Mouse (Mus musculus) forebrain, embryonic 11.5 days (tissue): ENCODE results near the gene Palb2. TPM values are rescaled to one million over a fixed set of nuclear protein-coding genes. Genes with fewer than 3 reads are reported as not detected.

Source experiments
- ATAC-seq: fragments of 200-750 bp; cut with Nextera tagmentation; replicated peaks from 2 replicates; pipeline ENCODE4 v1.8.0; 2017; ENCODE audit warnings: moderate TSS enrichment; ENCODE audit not compliant: low FRiP score
- DNase-seq: peaks from one replicate; pipeline ENCODE4 v3.0.0-alpha.2; 2017; ENCODE audit warnings: low spot score
- H3K27ac ChIP-seq: fragments of 300-500 bp; sonication (generic); 2 replicates; pipeline ENCODE4 v1.5.1; 2014; ENCODE audit warnings: low read depth, low read length
- H3K27me3 ChIP-seq: fragments of 300-500 bp; sonication (generic); 2 replicates; pipeline ENCODE4 v1.6.1; 2014; ENCODE audit warnings: mild to moderate bottlenecking, low read length, mixed read lengths; ENCODE audit not compliant: control insufficient read depth, insufficient read depth
- H3K36me3 ChIP-seq: fragments of 300-500 bp; sonication (generic); 2 replicates; pipeline ENCODE4 v1.6.1; 2014; ENCODE audit warnings: mild to moderate bottlenecking, low read length, moderate library complexity, mixed read lengths; ENCODE audit not compliant: control insufficient read depth, insufficient read depth
- H3K4me1 ChIP-seq: fragments of 300-500 bp; sonication (generic); replicated peaks from 2 replicates; pipeline ENCODE4 v1.6.1; 2014; ENCODE audit warnings: low read length, mixed read lengths; ENCODE audit not compliant: control insufficient read depth, insufficient read depth
- H3K4me2 ChIP-seq: fragments of 300-500 bp; sonication (generic); 2 replicates; pipeline ENCODE4 v1.6.1; 2014; ENCODE audit warnings: low read depth, mild to moderate bottlenecking, low read length, moderate library complexity, mixed read lengths; ENCODE audit not compliant: severe bottlenecking
- H3K4me3 ChIP-seq: fragments of 300-500 bp; sonication (generic); 2 replicates; pipeline ENCODE4 v1.5.1; 2014; ENCODE audit warnings: low read depth, low read length
- H3K9ac ChIP-seq: fragments of 300-500 bp; sonication (generic); 2 replicates; pipeline ENCODE4 v1.6.1; 2014; ENCODE audit warnings: low read length
- H3K9me3 ChIP-seq: fragments of 300-500 bp; sonication (generic); 2 replicates; pipeline ENCODE4 v1.6.1; 2016; ENCODE audit warnings: low read length, mixed read lengths; ENCODE audit not compliant: control insufficient read depth
- WGBS: fragments of 180-500 bp; shearing (Covaris S2); extraction: QIAGEN DNeasy Blood & Tissue Kit; methylation state at CpG from one replicate; pipeline ENCODE4 v1.1.7; 2014; 5-methylcytosine and 5-hydroxymethylcytosine counted together
- polyA plus RNA-seq: library from polyadenylated mRNA; unstranded; fragments of >200 nt; fragmentation: Nextera tagmentation; extraction: Ambion mirVana; gene quantifications from 2 replicates; pipeline ENCODE4 v1.2.1, GENCODE M21; 2014

The Palb2 gene
- polyA plus RNA-seq, 1 experiment from 2014 or later, result 27.0 TPM

- WGBS, result 86% methylated on average over 1 of the region's 1 CpGs
- no peak for ATAC-seq
These were observed 67.1 kb downstream of the Palb2 start for GRCm38 (mm10) chr7:122065656-122066055.

More at GRCm38 (mm10) chr7:122065656-122066055, 67.1 kb downstream of the Palb2 start:
- Histone ChIP-seq H3K4me1 (peaks cover 10% of the 10 kb centered on the region; the same call in 1 of the 2 replicates), H3K36me3 (no peaks in the 10 kb centered on the region; the same call in 1 of the 2 replicates), H3K4me2 (peak overlapping the region; percentile 87; the same call in 1 of the 2 replicates), H3K9ac (no peak overlapping the region), H3K4me3 (no peak overlapping the region), H3K27ac (no peak overlapping the region), H3K9me3 (no peaks in the 10 kb centered on the region), H3K27me3 (no peaks in the 10 kb centered on the region)
- DNase-seq, result no peak

Other genes starting within 250 kb of the Palb2 start
- gene Cog7, start 151.3 kb downstream of the Palb2 start, polyA plus RNA-seq, result 22.0 and 23.8 TPM in 2 replicates
- 60.1 and 60.6 TPM in 2 replicates for gene Gga2, start 111.8 kb downstream of the Palb2 start, polyA plus RNA-seq
- gene Ubfd1, start 65.8 kb downstream of the Palb2 start, polyA plus RNA-seq, result 89.0 and 90.6 TPM in 2 replicates
- gene Ears2, start 65.7 kb downstream of the Palb2 start, polyA plus RNA-seq, result 18.1 and 18.3 TPM in 2 replicates
- 625 TPM in 2 replicates for gene Ndufab1, start 31.1 kb downstream of the Palb2 start, polyA plus RNA-seq
- 126 and 135 TPM in 2 replicates for gene Dctn5, start 56 bp upstream of the Palb2 start, polyA plus RNA-seq
- 191 and 197 TPM in 2 replicates for gene Plk1, start 26.5 kb upstream of the Palb2 start, polyA plus RNA-seq
- 0.09 and 0.23 TPM in 2 replicates for gene Ern2, start 53.2 kb upstream of the Palb2 start, polyA plus RNA-seq
- not detected in 2 replicates for gene Chp2, start 86.5 kb upstream of the Palb2 start, polyA plus RNA-seq
- gene Prkcb, start 155.8 kb upstream of the Palb2 start, polyA plus RNA-seq, result 10.0 and 13.0 TPM in 2 replicates